Mouse (Mus musculus) kidney, adult 8-10 months (tissue): ENCODE results near the gene Napb.
"Not testable (repeated sequence)": the region's sequence is repeated elsewhere in the genome, so short reads cannot be mapped to it uniquely, and the experiment has no call there.

Source experiments
- DNase-seq, 2 experiments: peaks; one replicate each; pipeline ENCODE4 v3.0.0; 2022

The Napb gene

DNA sequence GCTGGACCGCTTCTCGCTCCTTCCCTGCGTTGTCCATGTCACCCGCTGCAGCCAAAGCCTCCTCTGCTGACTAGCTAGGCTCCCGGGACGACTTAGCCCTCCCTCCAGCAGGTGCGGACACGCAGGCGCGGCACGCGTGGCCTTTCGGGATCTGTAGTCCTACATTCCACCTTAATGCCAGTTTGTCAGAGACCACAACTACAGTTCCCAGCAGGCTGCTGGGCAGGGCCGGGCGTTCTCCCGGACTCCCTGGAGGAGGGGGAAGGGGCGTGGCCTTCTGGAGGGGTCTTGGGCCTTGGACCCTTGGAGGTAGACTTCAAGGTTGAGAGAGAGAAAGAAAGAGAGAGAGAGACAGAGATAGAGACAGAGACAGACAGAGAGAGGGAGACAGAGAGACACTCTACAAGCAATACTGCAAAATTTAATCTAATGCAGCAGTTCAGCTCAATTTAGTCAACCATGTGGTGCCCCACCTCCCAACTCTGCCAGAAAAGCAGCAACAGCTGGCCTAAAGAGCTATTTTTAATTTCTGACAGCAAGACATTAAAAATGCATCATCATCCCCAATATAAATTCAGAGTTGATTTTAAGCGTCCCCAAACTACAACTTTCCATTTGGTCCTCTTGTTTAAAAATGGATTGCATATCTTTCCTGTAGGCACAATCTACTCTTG is at the start of gene Napb:
Gene Napb, minus strand, starts transcription at position 141 of the 674 bp plus-strand sequence.
- DNase-seq: peak; percentile 95 to 96

GRCm38 (mm10) chr2:148781709-148782108 is 49.4 kb upstream of the Napb start, which contains the start of gene 8030411F24Rik:
8030411F24Rik (plus strand) TSS chr2:148782009.
- DNase-seq: no peak

- not testable (repeated sequence) for DNase-seq
Measured at GRCm38 (mm10) chr2:148771397-148771796, 39.1 kb upstream of the Napb start, which contains the start of gene Cst11. Cst11 (minus strand) TSS chr2:148771497.

- no peak for DNase-seq
Measured at GRCm38 (mm10) chr2:148763648-148764388, 31.6 kb upstream of the Napb start.

GRCm38 (mm10) chr2:148754310-148754846 is 22.1 kb upstream of the Napb start:
- DNase-seq: no peak

DNA sequence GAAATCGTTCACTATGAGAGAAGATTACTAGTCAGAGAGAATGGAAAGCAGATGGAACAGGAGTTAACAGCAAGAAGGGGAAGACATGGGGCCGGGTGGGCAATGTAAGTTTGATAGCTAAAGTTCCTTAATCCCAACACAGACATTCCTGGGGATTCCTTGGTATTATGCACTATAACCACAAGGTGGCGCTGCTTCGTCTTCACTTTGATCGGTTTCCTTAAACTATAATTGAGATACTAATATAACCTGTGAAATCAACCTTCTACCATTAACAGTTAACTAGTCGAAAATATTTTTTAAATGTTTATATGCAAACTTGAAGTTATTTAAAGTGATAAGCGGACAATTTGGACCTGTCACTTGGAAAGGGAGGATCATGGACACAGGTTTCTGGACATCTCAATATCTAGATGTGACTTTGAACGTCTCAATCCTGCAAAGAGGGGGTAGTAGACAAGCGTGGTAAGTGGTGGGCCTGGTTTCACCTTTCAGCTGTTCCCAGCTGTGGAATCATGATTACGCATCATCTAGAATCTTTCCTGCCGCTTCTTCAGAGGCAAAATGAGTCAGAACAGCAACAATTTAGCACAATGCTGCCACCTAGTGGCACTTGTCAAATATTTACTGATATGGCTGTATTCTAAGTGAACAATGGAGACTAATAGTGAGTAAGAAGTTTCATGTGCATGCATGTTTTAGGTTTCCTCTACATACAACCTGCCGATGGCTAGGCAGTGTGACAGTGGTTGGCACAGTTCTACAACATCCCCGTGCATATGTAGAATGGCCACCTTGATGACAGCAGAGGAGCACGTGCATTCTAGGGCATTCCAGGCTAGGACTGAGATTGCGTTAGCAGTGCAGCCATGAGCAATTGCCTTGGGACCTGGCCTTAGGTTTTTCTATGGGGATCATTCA is 19.9 kb upstream of the Napb start:
- DNase-seq: peak; percentile 65 to 68

- no peak for DNase-seq
Measured at GRCm38 (mm10) chr2:148750058-148750457, 17.8 kb upstream of the Napb start, which contains the start of gene Cstl1. Cstl1 (plus strand) TSS chr2:148750358.

GRCm38 (mm10) chr2:148743846-148744407 is 11.7 kb upstream of the Napb start:
- DNase-seq: peak; percentile 19 to 45

DNA sequence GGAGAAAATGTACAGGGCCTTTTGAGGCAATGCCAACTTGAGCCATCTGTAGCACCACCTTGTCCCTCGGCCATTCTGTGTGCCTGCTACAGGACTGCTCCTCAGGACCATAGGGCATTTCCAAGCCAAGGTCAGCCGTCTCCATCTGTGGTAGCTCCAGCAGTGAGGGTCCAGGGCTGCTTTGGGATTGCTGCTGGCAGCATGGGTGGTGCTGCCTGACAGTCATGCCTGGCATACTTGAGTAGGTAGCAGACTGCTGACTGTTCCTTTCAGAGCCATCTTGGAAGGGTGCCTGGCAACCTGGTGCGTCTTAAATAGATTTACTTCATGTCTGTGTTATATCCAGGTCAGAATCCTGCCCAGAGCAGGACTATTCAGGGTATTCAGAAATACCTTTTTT is 10.7 kb upstream of the Napb start:
- DNase-seq: peak in 1 of 2 experiments; percentile 24

- DNase-seq: peak; percentile 20
Measured at GRCm38 (mm10) chr2:148731614-148732326, 497 bp downstream of the Napb start.

- DNase-seq: no peak
Measured at GRCm38 (mm10) chr2:148719271-148719995, 12.8 kb downstream of the Napb start.

- peak; percentile 38 to 51 for DNase-seq
Measured at GRCm38 (mm10) chr2:148717072-148717471, 15.2 kb downstream of the Napb start.

- no peak for DNase-seq
Measured at GRCm38 (mm10) chr2:148712326-148712725, 19.9 kb downstream of the Napb start.

- no peak for DNase-seq
Measured at GRCm38 (mm10) chr2:148707202-148707530, 25.1 kb downstream of the Napb start.

DNA sequence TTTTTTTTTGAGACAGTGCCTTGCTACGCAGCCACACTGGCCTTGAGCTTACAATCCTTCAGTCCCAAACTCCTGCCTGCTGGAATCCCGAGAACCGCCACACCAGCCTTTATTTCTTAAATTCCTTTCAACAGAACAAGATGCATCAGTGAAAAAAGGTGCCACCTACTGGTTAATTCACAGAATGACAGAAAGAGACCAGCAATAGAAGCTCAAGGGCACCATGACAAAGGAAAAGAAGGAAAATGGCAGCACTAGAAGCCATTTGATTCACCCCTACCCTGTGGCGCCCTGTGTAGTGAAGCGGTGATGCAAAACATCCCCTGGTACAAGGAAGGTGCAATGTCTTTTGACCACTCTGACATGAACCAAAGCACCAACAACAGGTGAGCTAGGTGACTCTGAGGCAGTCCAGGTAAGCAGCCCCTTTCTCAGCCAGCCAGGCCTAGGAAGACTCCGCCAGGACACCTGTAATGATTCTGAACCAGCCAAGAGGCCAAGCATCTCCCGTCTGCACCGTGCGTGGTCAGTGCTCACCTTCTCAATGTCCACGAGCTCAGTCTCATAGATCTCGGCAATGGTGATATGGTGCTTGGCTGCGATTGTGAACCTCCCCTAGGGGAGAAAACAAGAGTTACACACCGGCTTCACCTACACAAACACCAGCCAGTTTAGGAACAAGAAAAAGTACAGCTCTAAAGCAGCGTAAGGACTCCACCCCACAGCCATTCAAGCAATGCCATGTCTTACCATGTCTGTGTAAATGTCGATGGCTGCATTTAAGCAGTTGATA is 25.7 kb downstream of the Napb start:
- peak in 1 of 2 experiments; percentile 31 for DNase-seq

DNA sequence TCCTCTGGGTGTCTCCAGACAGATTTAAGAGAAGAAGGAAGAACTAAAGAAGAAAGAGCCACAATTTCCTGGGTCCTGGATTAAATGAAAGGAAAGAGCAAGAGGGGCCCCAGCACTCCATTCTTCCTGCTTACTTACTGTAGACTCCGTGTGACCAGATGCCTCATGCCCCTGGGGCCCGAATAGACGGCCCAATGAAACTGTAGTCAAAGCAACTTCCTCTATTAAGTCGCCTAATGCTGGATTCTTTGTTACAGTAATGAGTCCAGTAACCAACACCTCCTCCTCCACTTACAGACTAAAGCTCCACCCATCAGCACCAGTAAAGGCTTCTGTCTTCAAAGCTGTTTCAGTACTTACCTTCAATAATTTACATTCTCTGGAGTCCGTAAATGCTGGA is 33.7 kb downstream of the Napb start:
- DNase-seq: no peak

GRCm38 (mm10) chr2:148690781-148691180 is 41.5 kb downstream of the Napb start:
- no peak for DNase-seq

DNA sequence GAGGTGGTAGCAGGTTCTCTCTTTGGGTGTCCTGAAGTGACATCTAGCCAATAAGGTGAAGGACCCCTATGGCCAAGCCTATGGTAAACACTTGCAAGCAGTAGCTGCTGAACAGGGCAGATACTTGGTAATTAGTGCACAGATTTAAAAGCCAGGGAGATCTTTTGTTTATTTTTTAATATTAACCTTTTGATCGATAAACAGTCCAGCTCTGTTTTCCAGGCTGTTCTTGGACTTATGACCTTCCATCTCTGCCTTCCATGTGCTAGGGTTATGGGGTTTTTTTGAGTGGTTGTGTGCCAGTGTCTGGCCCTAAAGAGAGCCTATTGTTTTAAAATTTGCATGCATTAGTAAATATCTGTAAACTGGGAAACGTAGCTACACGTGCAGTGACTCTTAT is 42.0 kb downstream of the Napb start:
- DNase-seq: no peak

DNA sequence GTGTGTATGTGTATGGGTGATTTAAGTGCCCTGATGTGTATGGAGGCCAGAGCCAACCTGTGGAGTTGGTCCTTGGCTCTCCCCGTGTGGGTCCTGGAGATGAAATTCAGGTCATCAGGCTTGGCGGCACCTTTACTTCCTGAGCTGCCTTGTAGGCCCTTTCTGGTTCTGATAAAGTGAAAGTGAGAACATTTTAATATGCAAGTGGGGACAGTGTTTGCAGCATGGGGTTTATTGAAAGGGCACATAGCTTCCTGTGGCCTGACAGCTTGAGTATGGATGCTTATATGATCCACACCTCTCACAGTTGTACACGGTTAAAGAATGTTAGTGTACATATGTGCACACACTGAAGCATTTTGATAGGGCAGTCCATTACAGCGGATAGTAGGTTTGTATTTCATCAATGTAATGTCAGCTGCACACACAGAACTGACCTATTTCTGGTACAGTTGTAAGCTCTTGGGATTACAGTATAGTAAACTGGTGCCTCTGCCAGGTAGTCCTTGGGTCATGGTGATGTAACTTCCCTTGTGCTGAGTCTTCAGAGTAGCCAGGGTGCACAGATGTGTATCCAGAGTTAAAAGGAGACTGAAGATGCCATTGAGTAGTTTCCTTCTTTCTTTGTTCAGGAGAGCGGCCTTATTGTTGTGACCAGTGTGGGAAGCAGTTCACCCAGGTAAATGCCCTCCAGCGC is 42.7 kb downstream of the Napb start:
- no peak for DNase-seq

- DNase-seq: peak; percentile 53 to 79
Measured at GRCm38 (mm10) chr2:148687971-148688370, 44.3 kb downstream of the Napb start.
